Mouse (Mus musculus) inflammation-experienced regulatory T-cells (primary cell): ENCODE data around the gene Ptges. TPM values are rescaled to one million over a fixed set of nuclear protein-coding genes. Genes with fewer than 3 reads are reported as not detected.

Source experiments
- polyA plus RNA-seq, 2 experiments: library from polyadenylated mRNA; unstranded; fragments of 100-300 nt; shearing (Covaris generic); gene quantifications; one replicate each; pipeline ENCODE4 v1.2.1; 2017

Ptges gene
- polyA plus RNA-seq = 1 to 10 TPM in 1 of 2 experiments, under 1 TPM in 1; 0.28 to 1.5 TPM

GRCm38 (mm10) chr2:30929483-30930045 lies at the start of gene Ptges:
Gene Ptges (minus strand): TSS chr2:30929863.

GRCm38 (mm10) chr2:30967352-30968327 lies 38.0 kb upstream of the Ptges start, which contains the start of gene Tor1a:
Gene Tor1a (minus strand): TSS chr2:30967933.

GRCm38 (mm10) chr2:30952824-30953490 lies 23.3 kb upstream of the Ptges start, which contains the start of gene Tor1b:
Gene Tor1b (plus strand): TSS chr2:30952959.

Other genes with a start within 250 kb of the Ptges start
- gene 1700001O22Rik, start 126.2 kb downstream of the Ptges start, polyA plus RNA-seq = 1 to 10 TPM; 2.5 to 3.1 TPM
- 10 to 100 TPM; 27.8 to 32.6 TPM for gene Ntmt1, start 122.0 kb downstream of the Ptges start, polyA plus RNA-seq
- gene Asb6, start 99.5 kb downstream of the Ptges start, polyA plus RNA-seq = 10 to 100 TPM; 50.9 to 65.4 TPM
- gene Prrx2, start 94.9 kb downstream of the Ptges start, polyA plus RNA-seq = not detected
- 10 to 100 TPM; 27.9 to 30.6 TPM for gene Tor1b, start 23.1 kb upstream of the Ptges start, polyA plus RNA-seq
- 100 to 1,000 TPM in 1 of 2 experiments, 10 to 100 TPM in 1; 86.1 to 100 TPM for gene Tor1a, start 38.1 kb upstream of the Ptges start, polyA plus RNA-seq
- gene BC005624, start 52.3 kb upstream of the Ptges start, polyA plus RNA-seq = 10 to 100 TPM; 73.8 to 87.8 TPM
- gene Usp20, start 52.4 kb upstream of the Ptges start, polyA plus RNA-seq = 10 to 100 TPM; 29.4 to 39.7 TPM
- gene Fnbp1, start 212.1 kb upstream of the Ptges start, polyA plus RNA-seq = 100 to 1,000 TPM; 111 to 137 TPM
- 10 to 100 TPM; 49.4 to 53.1 TPM for gene Gpr107, start 222.5 kb upstream of the Ptges start, polyA plus RNA-seq